Comparison of ENCODE assay signal across 8 mouse cellular contexts in genomic region chr1:184235131-184235983, GRCm38 (mm10).
DNase-seq lines count a peak whose midpoint lies in the region; ATAC-seq and TF ChIP-seq lines count a peak whose summit lies in the region.

No protein-coding gene starts in this region.

- no peak overlapping the region for H3ac ChIP-seq in C2C12 (ENCODE audit: control insufficient read depth, insufficient read length, low read depth)

- no peak overlapping the region for H3K9ac ChIP-seq in forebrain, embryonic 12.5 days
- peak overlapping the region; percentile 62 for H3K9ac ChIP-seq in heart, embryonic 16.5 days (ENCODE audit: low read length)
- no peak overlapping the region for H3K9ac ChIP-seq in liver, embryonic 12.5 days
- peak overlapping the region; percentile 45 for H3K9ac ChIP-seq in neural tube, embryonic 12.5 days
- peak overlapping the region; percentile 62; the same call in 1 of the 2 replicates for H3K9ac ChIP-seq in stomach, embryonic 16.5 days (ENCODE audit: low read length)

- no peak overlapping the region for H3K27ac ChIP-seq in brown adipose tissue, adult 24 weeks (replicated peaks; ENCODE audit: low read depth, low read length)
- H3K27ac ChIP-seq in forebrain, embryonic 12.5 days = no peak overlapping the region
- no peak overlapping the region for H3K27ac ChIP-seq in heart, embryonic 16.5 days (ENCODE audit: low read length)
- no peak overlapping the region for H3K27ac ChIP-seq in liver, embryonic 12.5 days
- no peak overlapping the region for H3K27ac ChIP-seq in neural tube, embryonic 12.5 days
- no peak overlapping the region for H3K27ac ChIP-seq in stomach, embryonic 16.5 days (ENCODE audit: low read length)

- no peaks in the 10 kb centered on the region for H3K4me1 ChIP-seq in brown adipose tissue, adult 24 weeks (ENCODE audit: control insufficient read depth, insufficient read depth, insufficient read length, low read length)
- peaks cover 18% of the 10 kb centered on the region for H3K4me1 ChIP-seq in forebrain, embryonic 12.5 days
- peaks cover 3% of the 10 kb centered on the region; the same call in 1 of the 2 replicates for H3K4me1 ChIP-seq in heart, embryonic 16.5 days (ENCODE audit: control insufficient read depth, insufficient read depth, low read length)
- 0 out of 2 replicates have a peak, but pooled peaks cover 4% of the 10 kb centered on the region for H3K4me1 ChIP-seq in liver, embryonic 12.5 days
- H3K4me1 ChIP-seq in neural tube, embryonic 12.5 days = 0 out of 2 replicates have a peak, but pooled peaks cover 7% of the 10 kb centered on the region
- H3K4me1 ChIP-seq in stomach, embryonic 16.5 days (ENCODE audit: control insufficient read depth, insufficient read depth, low read length) = peaks cover 2% of the 10 kb centered on the region; the same call in 1 of the 2 replicates

- peak; percentile 80 for TF ChIP-seq CTCF in C2C12 (IDR thresholded peaks at IDR 0.05; ENCODE audit: control insufficient read depth, insufficient read depth, insufficient read length)

- no peaks in the 10 kb centered on the region for H3K79me3 ChIP-seq in C2C12 (ENCODE audit: low read depth)

- H3K9me3 ChIP-seq in forebrain, embryonic 12.5 days = no peaks in the 10 kb centered on the region
- no peaks in the 10 kb centered on the region for H3K9me3 ChIP-seq in heart, embryonic 16.5 days (replicated peaks; ENCODE audit: control insufficient read depth, low read length)
- H3K9me3 ChIP-seq in liver, embryonic 12.5 days (replicated peaks) = no peaks in the 10 kb centered on the region
- H3K9me3 ChIP-seq in neural tube, embryonic 12.5 days = no peaks in the 10 kb centered on the region
- no peaks in the 10 kb centered on the region for H3K9me3 ChIP-seq in stomach, embryonic 16.5 days (replicated peaks; ENCODE audit: control insufficient read depth, low read length)

- 20% methylated on average over 25 of the region's 25 CpGs for WGBS in forebrain, embryonic 12.5 days
- 15% methylated on average over 25 of the region's 25 CpGs for WGBS in heart, embryonic 16.5 days
- 14% methylated on average over 25 of the region's 25 CpGs for WGBS in liver, embryonic 12.5 days (ENCODE audit: insufficient replicate concordance)
- 24% methylated on average over 25 of the region's 25 CpGs for WGBS in neural tube, embryonic 12.5 days
- WGBS in stomach, embryonic 16.5 days = 24% methylated on average over 25 of the region's 25 CpGs

- no peaks in the 10 kb centered on the region for H3K79me2 ChIP-seq in C2C12 (ENCODE audit: control insufficient read depth, insufficient read depth)

- DNase-seq in kidney, postnatal 14 days = peak; percentile 67

- no peaks in the 10 kb centered on the region for H3K27me3 ChIP-seq in C2C12 (ENCODE audit: control insufficient read depth, insufficient read depth, insufficient read length)
- no peaks in the 10 kb centered on the region; the same call in 1 of the 2 replicates for H3K27me3 ChIP-seq in forebrain, embryonic 12.5 days
- H3K27me3 ChIP-seq in heart, embryonic 16.5 days (ENCODE audit: control insufficient read depth, insufficient read depth, low read length) = no peaks in the 10 kb centered on the region
- H3K27me3 ChIP-seq in liver, embryonic 12.5 days (replicated peaks) = 0 out of 2 replicates have a peak, but pooled peaks cover 7% of the 10 kb centered on the region
- no peaks in the 10 kb centered on the region for H3K27me3 ChIP-seq in neural tube, embryonic 12.5 days (replicated peaks)
- no peaks in the 10 kb centered on the region for H3K27me3 ChIP-seq in stomach, embryonic 16.5 days (ENCODE audit: control insufficient read depth, insufficient read depth, low read length)

- ATAC-seq in forebrain, embryonic 12.5 days (ENCODE audit: low FRiP score) = peak; percentile 75
- ATAC-seq in heart, embryonic 16.5 days (replicated peaks; ENCODE audit: extremely low read depth, insufficient read depth, low FRiP score) = peak; percentile 70
- 0 out of 2 replicates have a peak, but pooled peaks have one; percentile 52 for ATAC-seq in liver, embryonic 12.5 days
- peak; percentile 74 for ATAC-seq in neural tube, embryonic 12.5 days (ENCODE audit: low FRiP score, low read depth)
- no peak for ATAC-seq in stomach, embryonic 16.5 days (ENCODE audit: insufficient read depth, low FRiP score)

- no peak overlapping the region for H3K4me3 ChIP-seq in C2C12 (ENCODE audit: insufficient read depth, poor library complexity, severe bottlenecking)
- peak overlapping the region; percentile 54 for H3K4me3 ChIP-seq in brown adipose tissue, adult 24 weeks (ENCODE audit: insufficient read depth, low read depth, low read length)
- peak overlapping the region; percentile 28 for H3K4me3 ChIP-seq in forebrain, embryonic 12.5 days (replicated peaks)
- H3K4me3 ChIP-seq in heart, embryonic 16.5 days (ENCODE audit: low read length) = peak overlapping the region; percentile 49
- no peak overlapping the region for H3K4me3 ChIP-seq in liver, embryonic 12.5 days
- 0 out of 2 replicates have a peak overlapping the region, but pooled peaks have one; percentile 7 for H3K4me3 ChIP-seq in neural tube, embryonic 12.5 days
- peak overlapping the region; percentile 37 for H3K4me3 ChIP-seq in stomach, embryonic 16.5 days (replicated peaks; ENCODE audit: low read length)

- H3K36me3 ChIP-seq in C2C12 (ENCODE audit: control insufficient read depth, insufficient read depth) = no peaks in the 10 kb centered on the region
- H3K36me3 ChIP-seq in forebrain, embryonic 12.5 days (replicated peaks) = no peaks in the 10 kb centered on the region
- no peaks in the 10 kb centered on the region for H3K36me3 ChIP-seq in heart, embryonic 16.5 days (ENCODE audit: control insufficient read depth, insufficient read depth)
- no peaks in the 10 kb centered on the region for H3K36me3 ChIP-seq in liver, embryonic 12.5 days
- no peaks in the 10 kb centered on the region for H3K36me3 ChIP-seq in neural tube, embryonic 12.5 days
- no peaks in the 10 kb centered on the region for H3K36me3 ChIP-seq in stomach, embryonic 16.5 days (ENCODE audit: control insufficient read depth, insufficient read depth, low read length)

- H3K4me2 ChIP-seq in forebrain, embryonic 12.5 days = peak overlapping the region; percentile 49
- H3K4me2 ChIP-seq in heart, embryonic 16.5 days (ENCODE audit: low read depth, low read length) = peak overlapping the region; percentile 71
- H3K4me2 ChIP-seq in liver, embryonic 12.5 days = peak overlapping the region; percentile 44
- peak overlapping the region; percentile 57 for H3K4me2 ChIP-seq in neural tube, embryonic 12.5 days (replicated peaks)
- H3K4me2 ChIP-seq in stomach, embryonic 16.5 days (ENCODE audit: low read depth, low read length) = peak overlapping the region; percentile 58

TF ChIP-seq in C2C12, 6 proteins besides CTCF, POLR2A, EP300 and RAD21:
- no peak for TF ChIP-seq MYOD1 (IDR thresholded peaks at IDR 0.05; ENCODE audit: control insufficient read depth, insufficient read length, low read depth)
- TF ChIP-seq MAX (IDR thresholded peaks at IDR 0.05) = no peak
- no peak for TF ChIP-seq MYOG (IDR thresholded peaks at IDR 0.05; ENCODE audit: control insufficient read depth, extremely low read depth, insufficient read length)
- no peak for TF ChIP-seq FOSL1 (IDR thresholded peaks at IDR 0.05; ENCODE audit: insufficient read depth, low read length, poor library complexity, severe bottlenecking)
- no peak for TF ChIP-seq USF1 (IDR thresholded peaks at IDR 0.05; ENCODE audit: low read depth)
- TF ChIP-seq CEBPB (IDR thresholded peaks at IDR 0.05; ENCODE audit: low read depth) = no peak

Comparison
In these comparisons a context has a peak if more than half of its experiments do, and no peak if none do; other contexts are left out.
1. H3K4me3 ChIP-seq: peak in brown adipose tissue, adult 24 weeks (single experiment), forebrain, embryonic 12.5 days (single experiment), heart, embryonic 16.5 days (single experiment), neural tube, embryonic 12.5 days (single experiment) and stomach, embryonic 16.5 days (single experiment); none in C2C12 (single experiment) and liver, embryonic 12.5 days (single experiment).
2. H3K9ac ChIP-seq: peak in heart, embryonic 16.5 days (single experiment), neural tube, embryonic 12.5 days (single experiment) and stomach, embryonic 16.5 days (single experiment); none in forebrain, embryonic 12.5 days (single experiment) and liver, embryonic 12.5 days (single experiment).
3. Peak in every context shown above with its lines, with median percentiles within 50 percentile points of each other: H3K4me2 ChIP-seq.